Mouse (Mus musculus): Measurements from ENCODE around the gene Met.

DNA sequence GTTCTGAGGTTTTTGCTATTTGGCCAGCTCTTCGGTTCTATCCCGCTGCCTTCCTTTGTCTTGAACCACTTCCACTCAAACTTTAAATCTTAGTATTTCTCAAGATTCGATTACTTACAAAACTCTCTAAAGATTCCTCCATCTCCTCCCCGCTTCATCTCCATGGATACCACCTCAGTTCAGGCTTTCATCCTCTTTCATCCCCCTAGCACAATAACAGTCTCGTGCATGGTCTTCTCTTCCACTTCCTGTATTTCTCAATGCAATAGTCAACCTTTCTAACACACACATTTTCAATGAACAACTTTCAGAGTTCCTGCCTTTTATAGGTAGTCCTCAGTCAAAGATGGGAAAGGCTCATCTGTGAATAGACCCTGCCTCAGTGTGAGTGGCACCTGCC lies 135.8 kb downstream of the Met start:
- no peak for TF ChIP-seq CTCF (IDR thresholded peaks at IDR 0.05; ENCODE audit: extremely low read depth, insufficient read length, insufficient replicate concordance, low read depth, low read length)
- TF ChIP-seq POLR2A (IDR thresholded peaks at IDR 0.05; ENCODE audit: low read depth, low read length) = no peak
